Mouse (Mus musculus) ZHBTc4 (cell line): Measurements from ENCODE around the gene Adgrl2.

Experiments used
- DNase-seq: peaks from one replicate; pipeline ENCODE4 v3.0.0-alpha.2; 2011; ENCODE audit warnings: low read depth, low spot score

The Adgrl2 gene

GRCm38 (mm10) chr3:148922618-148923095, 67.7 kb downstream of the Adgrl2 start:
- DNase-seq = peak; percentile 80

GRCm38 (mm10) chr3:148921966-148922587, 68.3 kb downstream of the Adgrl2 start:
- DNase-seq = no peak

- DNase-seq = no peak
Observed at GRCm38 (mm10) chr3:148920881-148921280, 69.5 kb downstream of the Adgrl2 start.

GRCm38 (mm10) chr3:148918425-148918824, 71.9 kb downstream of the Adgrl2 start:
- no peak for DNase-seq

- no peak for DNase-seq
Observed at GRCm38 (mm10) chr3:148917837-148918236, 72.5 kb downstream of the Adgrl2 start.

GRCm38 (mm10) chr3:148916226-148916625, 74.1 kb downstream of the Adgrl2 start:
- no peak for DNase-seq

- no peak for DNase-seq
Observed at GRCm38 (mm10) chr3:148912944-148913684, 77.2 kb downstream of the Adgrl2 start.

- no peak for DNase-seq
Observed at GRCm38 (mm10) chr3:148912536-148912935, 77.8 kb downstream of the Adgrl2 start.

- DNase-seq = no peak
Observed at GRCm38 (mm10) chr3:148907873-148908272, 82.5 kb downstream of the Adgrl2 start.

GRCm38 (mm10) chr3:148907024-148907778, 83.2 kb downstream of the Adgrl2 start:
- no peak for DNase-seq

GRCm38 (mm10) chr3:148905906-148906779, 84.2 kb downstream of the Adgrl2 start:
- no peak for DNase-seq

- no peak for DNase-seq
Observed at GRCm38 (mm10) chr3:148905435-148905834, 84.9 kb downstream of the Adgrl2 start.

GRCm38 (mm10) chr3:148899857-148900256, 90.5 kb downstream of the Adgrl2 start:
- peak; percentile 21 for DNase-seq

GRCm38 (mm10) chr3:148899416-148899815, 90.9 kb downstream of the Adgrl2 start:
- peak; percentile 70 for DNase-seq

- DNase-seq = peak; percentile 52
Observed at GRCm38 (mm10) chr3:148898535-148899250, 91.7 kb downstream of the Adgrl2 start.

GRCm38 (mm10) chr3:148896281-148896680, 94.1 kb downstream of the Adgrl2 start:
- no peak for DNase-seq

GRCm38 (mm10) chr3:148895396-148896109, 94.8 kb downstream of the Adgrl2 start:
- peak; percentile 18 for DNase-seq

- peak; percentile 29 for DNase-seq
Observed at GRCm38 (mm10) chr3:148894867-148895266, 95.5 kb downstream of the Adgrl2 start.

- no peak for DNase-seq
Observed at GRCm38 (mm10) chr3:148887902-148888301, 102.5 kb downstream of the Adgrl2 start.

GRCm38 (mm10) chr3:148886956-148887355, 103.4 kb downstream of the Adgrl2 start:
- DNase-seq = no peak
